Mouse (Mus musculus) lung, postnatal 0 days (tissue): ENCODE results near the gene Mast4.

Experiments used
- CTCF ChIP-seq: IDR thresholded peaks from 2 replicates; pipeline ENCODE4 v1.5.1; 2016; ENCODE audit warnings: antibody characterized with exemption, mild to moderate bottlenecking
- EP300 ChIP-seq: IDR thresholded peaks from 2 replicates; pipeline ENCODE4 v1.6.1; 2016; ENCODE audit warnings: antibody characterized with exemption, mild to moderate bottlenecking, control low read depth

- TF ChIP-seq CTCF = no peak
- TF ChIP-seq EP300 = no peak
These were observed 1.6 kb downstream of the Mast4 start for GRCm38 (mm10) chr13:103332731-103333130.
